Mouse (Mus musculus): Measurements from ENCODE around the gene Pla2g4e.

Pla2g4e gene

DNA sequence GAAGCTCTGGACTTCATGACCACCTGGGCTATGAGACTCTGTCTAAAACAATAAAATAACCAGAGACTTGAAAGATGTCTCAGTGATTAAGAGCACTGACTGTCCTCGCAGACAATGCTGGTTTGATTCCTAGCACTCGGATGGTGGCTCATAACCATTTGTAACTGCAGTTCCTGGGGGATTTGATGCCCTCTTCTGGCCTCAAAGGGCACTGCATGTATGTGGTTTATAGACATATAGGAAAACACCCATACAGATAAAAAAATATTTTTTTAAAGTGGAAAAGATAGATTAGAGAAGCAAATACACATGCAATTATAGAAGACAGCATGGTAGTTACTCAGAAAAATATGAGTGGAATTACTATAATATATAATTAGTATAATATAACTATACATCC is 87.5 kb downstream of the Pla2g4e start:
- no peak for DNase-seq (ENCODE audit: low read depth, low spot score)

DNA sequence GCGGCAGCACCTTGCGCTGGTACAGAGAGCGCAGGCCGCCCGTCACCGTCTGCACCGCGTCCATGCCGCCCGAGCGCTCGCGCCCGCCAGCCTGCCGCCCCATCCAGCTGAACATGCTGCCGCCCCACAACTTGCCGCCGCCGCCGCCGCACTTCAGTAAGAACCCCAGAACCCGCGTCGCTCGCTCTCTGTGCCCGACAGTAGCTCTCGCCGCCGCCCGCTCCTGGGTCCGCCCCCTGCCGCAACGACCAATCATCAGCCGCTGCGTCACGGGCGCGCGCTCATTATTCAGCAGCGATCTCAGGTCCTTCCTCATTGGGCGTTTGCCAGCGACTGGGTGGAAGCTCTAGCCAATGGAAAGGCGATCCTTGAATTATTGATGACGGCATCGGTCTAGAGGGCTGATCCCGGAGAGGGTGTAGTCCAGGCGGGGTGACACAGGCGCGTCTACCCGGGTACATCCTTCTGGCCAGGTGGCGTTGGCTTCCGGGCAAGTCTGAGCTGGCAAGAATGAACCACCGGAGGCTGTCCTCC is 90.7 kb downstream of the Pla2g4e start, which contains the start of gene Ehd4:
Ehd4 (minus strand) TSS at position 246 of the 534 bp plus-strand sequence.
- peak; percentile 99 for DNase-seq (ENCODE audit: low read depth, low spot score)

DNA sequence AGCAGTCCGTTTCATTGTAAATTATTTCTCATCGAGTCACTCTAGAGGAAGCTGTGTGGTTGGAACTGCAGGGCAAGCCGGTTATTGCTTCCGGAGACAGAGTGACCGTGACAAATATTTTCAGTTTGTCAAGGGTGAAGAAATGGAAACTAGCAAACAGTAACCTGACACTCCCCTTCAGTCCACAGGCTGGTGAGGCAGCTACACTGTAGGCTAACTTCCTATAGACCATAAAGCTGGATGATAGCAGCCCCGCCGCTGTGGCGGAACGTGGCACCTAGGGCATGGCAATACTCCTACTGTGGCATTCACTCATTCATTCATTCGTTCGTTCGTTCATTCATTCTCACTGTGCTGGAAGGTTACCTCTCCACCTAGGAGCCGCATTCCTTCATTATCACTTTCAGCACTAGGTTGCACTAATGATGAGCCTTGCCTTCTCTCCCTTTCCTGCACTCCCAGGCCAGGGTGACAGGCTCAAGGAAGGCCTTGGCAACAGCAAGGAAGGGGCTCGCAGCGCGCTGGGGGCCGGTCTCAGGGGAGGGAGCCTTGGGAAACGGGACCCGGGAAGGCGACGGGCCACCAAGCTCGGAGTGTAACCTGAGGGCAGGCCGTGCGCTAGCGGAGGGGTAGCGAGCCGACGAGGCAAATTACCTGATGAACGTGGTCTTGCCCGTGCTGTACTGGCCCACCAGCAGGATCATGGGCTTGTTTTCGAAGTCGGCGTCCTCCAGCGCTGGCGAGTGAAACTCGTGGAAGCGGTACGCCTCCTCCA is 91.4 kb downstream of the Pla2g4e start:
- DNase-seq (ENCODE audit: low read depth, low spot score) = peak; percentile 33

DNA sequence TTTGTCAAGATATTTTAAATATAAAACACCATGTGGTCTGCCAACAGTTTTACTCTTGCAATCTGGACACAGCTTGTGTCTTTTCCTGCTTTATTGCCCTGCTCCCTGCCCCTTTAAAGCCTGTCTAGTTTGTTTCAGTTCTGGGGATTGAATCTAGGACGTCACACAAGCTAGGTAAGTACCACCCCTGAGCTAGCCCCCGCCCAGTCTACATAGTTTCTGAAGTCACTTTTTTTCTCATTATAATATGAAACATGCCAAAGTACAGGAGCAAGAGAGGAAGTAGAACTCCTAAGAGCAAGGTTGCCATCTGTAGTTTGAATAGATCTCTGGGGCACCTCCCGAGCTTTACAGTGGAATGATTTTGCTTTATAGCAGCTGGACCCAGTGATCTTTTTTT is 94.6 kb downstream of the Pla2g4e start:
- no peak for DNase-seq (ENCODE audit: low read depth, low spot score)

DNA sequence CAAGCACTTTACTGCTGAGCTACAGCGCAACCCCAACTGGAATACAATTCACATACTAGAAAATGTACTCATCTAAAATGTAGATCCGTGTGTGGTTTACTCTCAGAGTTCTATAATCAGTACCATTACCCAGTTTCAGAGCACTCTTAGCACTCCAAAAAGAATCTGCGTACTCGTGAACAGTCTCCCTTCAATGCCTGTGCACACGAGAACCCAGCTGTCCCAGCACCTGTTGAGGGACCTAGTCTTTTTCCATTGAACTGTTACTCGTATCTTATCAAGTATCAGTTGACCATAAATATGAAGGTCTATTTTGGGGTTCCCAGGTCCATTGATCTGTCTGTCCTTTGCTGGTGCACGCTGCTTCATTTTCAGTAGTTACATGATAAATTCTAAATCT is 95.5 kb downstream of the Pla2g4e start:
- no peak for DNase-seq (ENCODE audit: low read depth, low spot score)

DNA sequence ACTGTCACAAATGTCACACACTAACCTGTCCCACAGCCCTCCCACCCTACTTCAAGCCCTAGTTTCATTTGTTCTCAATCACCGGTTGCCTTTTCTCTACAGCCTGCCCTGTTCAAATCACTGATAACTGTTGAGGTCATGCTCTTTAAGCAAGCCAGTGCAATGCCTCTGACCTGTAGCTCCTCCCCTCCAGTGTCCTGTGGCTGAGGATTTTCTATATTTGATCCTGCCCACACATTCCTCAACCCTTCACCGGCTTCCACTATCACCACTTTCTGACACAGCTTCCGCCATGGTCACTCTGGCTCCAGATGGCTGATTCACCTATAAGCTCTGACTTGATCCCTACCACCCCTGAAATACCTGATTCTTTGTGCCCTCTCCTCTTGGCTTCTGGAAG is 97.1 kb downstream of the Pla2g4e start:
- no peak for DNase-seq (ENCODE audit: low read depth, low spot score)

DNA sequence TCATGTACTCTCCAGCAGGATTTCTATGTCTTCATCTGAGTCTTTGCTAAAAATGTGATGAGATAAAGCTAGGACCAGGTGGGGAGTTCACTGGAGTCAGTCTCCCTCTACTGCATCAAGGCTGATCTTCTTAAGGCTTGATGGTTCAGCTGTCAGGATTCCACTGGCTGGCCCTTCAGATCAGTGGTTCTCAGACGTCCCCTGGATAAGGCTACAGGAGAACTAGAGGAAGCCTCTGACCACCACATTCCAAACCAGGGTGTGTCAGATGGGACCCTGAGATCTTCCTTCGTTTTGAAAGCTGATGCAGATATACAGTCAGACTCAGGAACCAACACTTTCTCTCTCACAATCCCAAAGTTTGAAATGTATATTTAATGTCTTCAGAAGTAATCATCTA is 97.8 kb downstream of the Pla2g4e start:
- no peak for DNase-seq (ENCODE audit: low read depth, low spot score)

DNA sequence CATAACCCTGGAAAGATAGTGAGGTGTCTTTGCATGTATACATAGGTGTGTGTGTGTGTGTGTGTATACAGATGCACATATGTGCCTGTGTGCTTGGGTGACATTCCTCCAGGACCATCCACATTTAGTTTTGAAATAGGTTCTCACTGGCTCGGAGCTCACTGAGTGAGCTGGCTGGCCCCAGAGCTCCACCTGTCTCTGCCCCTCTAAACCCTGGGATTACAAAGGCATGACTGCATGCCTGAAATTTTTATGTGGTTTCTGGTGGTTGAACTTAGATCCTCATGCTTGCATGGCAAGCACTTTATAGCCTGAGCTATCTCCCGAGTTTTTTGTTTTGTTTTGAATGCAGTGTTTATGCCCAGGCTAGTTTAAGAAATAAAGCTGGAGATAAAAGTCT is 98.6 kb downstream of the Pla2g4e start:
- DNase-seq (ENCODE audit: low read depth, low spot score) = no peak

DNA sequence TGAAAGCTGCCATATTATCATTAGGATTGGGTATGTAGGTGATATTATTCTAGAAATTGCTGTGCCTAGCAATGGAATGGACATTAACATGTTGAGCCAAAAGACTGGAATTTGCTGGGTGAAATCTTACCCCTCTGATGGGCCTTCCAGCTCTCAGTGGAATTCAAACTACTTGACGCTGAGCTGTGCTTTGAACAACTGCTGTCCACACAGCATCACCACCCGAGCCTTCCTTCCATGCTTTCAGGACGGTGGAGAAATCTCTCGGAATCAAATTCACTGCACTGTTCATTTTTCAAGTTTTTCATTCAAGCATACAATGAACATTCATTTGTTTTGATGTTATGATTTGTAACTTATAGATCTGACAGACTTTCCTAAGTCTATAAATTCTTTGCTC is 100.7 kb downstream of the Pla2g4e start:
- no peak for DNase-seq (ENCODE audit: low read depth, low spot score)

DNA sequence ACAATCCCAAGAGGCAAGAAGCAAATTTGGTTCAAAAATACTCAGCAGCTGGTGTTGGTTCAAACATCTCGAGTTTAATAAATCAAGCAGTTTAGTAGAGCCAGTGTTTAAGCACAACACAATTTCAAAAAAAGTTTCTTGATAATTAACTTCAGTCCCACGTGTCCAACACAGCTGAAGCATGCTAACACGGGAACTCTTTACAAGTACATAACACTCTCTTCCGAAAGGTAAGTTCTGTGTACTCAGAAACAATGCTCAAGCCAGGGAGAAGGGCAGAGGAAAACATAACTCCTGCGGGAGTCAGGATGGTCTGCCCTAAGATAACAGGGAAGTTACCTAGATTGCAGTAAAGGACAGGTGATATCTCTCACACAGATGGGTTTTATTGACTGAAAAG is 102.8 kb downstream of the Pla2g4e start:
- no peak for DNase-seq (ENCODE audit: low read depth, low spot score)

DNA sequence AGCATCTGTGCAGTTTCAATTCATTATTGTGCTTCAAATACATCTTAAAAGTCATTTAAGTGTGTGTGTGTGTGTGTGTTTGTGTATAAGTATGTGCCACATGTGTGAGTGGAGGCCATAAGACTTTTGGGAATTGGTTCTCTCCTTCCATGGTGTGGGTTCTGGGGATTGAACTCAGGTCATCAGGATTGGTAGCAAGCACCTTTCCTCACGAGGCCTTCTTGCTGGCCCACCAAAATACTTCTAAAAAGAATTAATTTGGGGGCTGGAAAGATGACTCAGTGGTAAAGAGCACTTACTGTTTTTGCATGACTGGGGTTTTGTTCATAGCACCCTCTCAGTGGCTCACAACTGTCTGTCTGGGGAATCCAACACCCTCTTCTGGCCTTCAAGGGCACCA is 103.5 kb downstream of the Pla2g4e start:
- no peak for DNase-seq (ENCODE audit: low read depth, low spot score)

DNA sequence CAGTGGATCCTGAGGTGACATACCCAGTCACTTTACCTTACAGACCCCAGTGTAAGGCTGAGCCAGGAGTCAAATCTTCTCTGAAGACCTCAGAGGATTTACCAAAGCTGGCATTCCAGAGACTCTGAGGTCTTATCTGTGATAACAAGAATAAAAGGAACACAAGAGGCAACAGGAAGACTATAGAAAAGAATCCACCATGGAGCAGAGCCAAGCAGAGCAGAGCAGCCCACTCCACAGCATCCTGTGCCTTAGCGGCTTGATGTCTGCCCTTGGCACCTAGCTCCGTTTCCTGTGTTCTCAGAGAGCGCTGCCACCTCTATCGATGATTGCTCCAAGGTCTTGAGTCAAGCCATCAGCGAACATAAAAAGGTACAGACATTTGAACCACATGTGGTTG is 104.8 kb downstream of the Pla2g4e start:
- no peak for DNase-seq (ENCODE audit: low read depth, low spot score)

DNA sequence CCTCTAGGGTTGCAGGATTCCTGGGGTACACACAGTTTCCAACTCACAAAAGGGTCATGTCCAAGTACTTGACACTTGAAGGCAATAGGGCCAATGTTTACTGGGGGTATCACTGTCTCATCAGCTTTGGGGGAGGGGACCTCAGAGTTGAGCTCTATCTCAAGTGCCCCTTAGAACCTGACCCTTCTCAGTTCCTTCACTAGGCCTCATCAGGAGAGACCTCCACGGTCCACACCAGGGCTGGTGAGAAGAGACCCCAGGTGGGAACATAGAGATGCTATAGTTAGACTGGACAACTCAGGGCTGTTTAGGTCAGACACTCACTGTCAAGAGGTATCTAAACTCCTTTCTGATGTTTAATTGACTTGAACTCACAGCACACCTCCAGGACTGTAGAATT is 106.0 kb downstream of the Pla2g4e start:
- no peak for DNase-seq (ENCODE audit: low read depth, low spot score)

DNA sequence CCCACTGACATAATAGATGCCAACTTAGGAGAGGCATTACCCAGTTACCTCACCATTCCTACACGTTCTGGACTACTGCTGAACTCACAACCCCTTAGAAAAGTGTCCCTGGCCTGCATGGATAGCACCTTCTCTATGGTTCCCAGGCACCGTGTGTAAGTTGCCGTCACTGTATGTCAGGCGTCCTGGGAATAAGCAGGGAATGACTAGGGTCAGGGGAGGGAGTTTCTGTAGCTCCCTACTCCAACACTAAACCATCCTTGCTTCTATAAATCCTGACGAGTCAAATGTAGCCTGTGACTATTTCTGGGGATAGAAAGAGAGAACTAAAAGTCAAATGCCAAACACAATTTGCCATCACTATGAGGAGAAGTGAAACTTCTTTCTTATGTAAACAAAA is 107.9 kb downstream of the Pla2g4e start:
- no peak for DNase-seq (ENCODE audit: low read depth, low spot score)

DNA sequence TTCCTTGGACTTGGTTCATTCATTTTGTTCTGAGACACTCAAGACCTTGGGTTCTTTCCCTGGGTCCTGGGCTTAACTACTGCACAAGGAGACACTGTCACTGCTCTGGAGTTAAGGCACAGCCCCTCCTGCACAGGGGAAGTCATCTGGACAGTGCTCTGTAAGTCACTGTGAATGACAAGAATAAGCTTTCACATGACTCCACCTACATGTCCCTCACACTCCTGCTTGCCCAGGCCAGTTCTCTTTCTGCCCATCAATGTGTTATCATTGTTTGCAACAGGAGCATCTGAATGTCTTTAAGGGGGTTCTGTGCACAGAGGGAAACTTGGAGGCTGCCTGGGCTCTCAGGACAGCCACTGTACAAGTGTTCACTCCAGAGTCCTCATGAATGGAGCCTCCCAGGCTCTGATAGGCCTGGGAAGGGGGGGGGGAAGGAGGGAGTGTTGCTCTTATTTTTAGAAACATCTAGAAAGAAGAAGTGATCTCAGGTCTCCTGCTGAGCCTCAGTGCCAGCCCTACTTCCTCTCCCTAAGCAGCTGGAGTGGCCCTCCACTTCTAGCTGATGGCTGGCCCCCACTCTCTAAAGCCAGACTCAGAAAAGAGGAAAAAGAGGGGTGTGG is 110.6 kb downstream of the Pla2g4e start:
- no peak for DNase-seq (ENCODE audit: low read depth, low spot score)

DNA sequence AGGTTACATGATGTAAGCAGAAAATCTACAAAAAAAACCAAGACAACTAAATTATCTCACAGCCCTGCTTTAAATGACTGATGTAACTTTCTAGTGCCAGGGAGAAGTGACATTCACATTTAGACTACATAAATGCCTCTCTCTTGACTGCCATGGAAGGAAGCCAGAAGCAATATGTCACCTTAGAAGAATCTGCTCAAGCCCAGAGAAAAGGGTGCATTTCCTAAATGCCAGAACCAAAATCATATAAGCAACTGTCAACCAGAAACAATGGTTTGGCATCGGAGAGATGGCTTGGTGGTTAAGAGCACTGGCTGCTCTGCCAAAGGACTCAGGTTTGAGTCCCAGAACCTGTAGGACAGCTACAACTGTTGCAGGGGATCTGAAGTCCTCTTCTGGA is 113.3 kb downstream of the Pla2g4e start:
- no peak for DNase-seq (ENCODE audit: low read depth, low spot score)

DNA sequence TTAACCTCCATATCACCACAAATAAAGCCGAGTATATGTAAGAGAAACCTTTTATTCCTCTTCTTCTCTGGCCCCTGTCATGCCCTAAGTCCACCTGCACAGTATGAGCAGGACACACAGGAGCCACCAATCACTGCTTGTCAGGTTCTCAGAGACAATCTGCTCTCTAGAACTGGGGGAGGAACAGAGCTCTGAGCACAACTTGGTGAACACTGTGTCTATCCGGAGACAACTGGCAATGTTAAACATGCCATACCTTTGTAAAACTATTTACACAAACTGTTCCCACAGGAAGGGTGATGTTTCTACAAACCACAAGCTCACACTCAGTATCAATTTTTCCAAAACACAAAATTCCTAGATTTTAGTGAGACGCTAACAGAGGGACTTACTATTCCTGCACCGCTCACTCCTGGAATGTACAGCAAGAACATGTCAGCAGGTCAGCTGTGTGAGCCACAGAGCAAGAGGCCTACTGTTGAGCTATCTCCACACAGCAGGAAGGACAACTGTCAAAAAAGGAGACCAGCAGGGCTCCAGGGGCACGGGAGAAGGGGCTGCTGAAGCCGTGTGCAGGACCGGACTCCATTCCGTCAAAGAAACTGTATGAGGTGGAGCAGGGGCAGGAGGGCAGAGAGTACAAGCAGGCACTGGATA is 115.8 kb downstream of the Pla2g4e start:
- no peak for DNase-seq (ENCODE audit: low read depth, low spot score)

DNA sequence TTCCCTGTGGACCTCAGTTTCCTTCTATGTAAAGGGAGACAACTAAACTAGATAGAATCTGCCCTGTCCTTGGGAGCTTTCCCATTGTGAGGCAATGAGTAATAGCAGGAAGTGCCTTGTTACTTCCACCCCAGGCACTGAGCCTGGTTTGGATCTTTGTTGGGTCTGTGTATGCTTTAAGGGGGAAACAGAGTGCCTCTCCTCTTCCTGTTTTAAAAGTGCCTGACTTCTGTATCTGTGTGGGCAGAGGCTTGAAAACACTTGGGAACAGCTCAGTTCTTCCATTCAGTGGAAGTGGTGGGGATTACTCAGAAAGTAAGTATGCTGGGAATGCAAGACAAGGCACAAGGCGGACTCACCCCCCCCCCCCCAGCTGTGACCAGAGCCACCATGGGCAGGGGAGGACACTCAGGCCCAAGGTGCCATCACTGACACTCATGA is 116.5 kb downstream of the Pla2g4e start:
- no peak for DNase-seq (ENCODE audit: low read depth, low spot score)

DNA sequence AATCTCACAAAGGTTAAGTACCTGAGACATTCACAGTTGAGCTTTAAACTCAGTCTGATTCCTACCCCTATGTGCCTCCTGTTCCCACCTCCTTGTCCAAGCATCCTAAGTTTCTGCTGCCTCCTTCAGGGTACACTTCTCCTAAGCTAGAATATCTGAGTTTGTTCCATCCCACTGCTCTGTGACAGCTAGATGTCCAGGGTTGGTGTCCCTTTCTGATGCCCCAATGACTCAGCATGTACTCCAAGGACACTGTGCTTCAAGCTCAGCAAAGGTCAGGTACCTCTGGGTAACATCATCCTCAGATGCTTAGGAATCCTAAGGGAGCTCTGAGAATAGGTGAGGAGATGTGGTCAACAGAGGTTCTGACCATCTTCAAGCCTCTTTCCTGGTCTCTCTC is 117.1 kb downstream of the Pla2g4e start:
- no peak for DNase-seq (ENCODE audit: low read depth, low spot score)

DNA sequence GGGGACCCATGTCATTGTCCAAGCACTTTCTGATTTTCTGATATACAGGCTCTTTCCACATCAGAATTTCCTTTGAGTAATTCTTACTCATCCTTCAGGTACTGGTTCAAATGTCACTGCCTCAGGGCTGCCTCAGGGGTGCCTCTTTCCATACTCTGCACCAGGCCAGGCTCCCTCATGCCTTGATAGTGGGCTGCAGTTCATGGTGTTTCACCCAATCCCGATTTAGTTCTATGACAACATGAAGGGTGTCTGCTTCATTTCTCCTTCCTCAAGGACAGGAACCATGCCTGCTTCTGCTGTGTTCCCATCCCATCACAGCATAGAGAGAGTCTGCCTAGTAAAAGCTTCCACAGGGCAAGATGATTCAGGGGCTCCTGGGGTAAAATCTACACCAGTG is 118.2 kb downstream of the Pla2g4e start:
- no peak for DNase-seq (ENCODE audit: low read depth, low spot score)

DNA sequence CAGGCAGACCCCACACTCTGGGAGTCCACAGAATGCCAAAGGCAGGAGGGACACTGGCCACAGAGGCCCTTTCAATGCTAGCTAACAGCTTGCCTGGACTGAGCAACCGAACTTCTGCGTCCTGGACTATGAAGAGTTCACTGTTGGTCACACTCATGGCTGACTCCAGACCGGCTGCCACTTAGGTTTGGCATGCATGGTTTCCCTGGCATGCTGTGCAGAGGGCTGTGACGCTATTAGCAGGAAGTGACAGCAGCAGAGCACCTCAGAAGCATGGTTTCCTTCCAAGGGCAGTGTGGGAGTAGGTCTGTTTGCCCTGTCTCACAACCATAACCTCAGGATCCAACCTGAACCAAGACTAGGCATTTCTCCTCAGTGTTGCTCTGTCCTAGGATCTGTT is 118.7 kb downstream of the Pla2g4e start:
- DNase-seq (ENCODE audit: low read depth, low spot score) = no peak

DNA sequence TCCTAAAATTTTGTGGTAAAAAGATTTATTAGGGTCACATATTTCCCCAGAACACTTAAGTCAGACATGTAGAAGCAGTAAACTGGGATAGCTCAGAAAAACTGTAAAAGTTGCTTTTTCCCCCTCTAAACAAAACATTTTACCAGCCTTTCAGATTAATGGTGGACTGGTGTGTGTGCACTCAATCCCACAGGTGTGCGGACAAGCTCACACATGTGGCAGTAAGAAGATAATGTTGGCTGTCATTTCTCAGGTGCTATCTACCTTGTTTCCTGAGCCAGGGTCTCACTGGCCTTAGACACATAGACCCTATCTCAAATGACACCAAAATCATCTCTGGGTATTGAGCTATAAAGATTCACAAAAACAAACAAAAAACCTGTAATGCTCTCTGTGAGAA is 119.7 kb downstream of the Pla2g4e start:
- no peak for DNase-seq (ENCODE audit: low read depth, low spot score)

DNA sequence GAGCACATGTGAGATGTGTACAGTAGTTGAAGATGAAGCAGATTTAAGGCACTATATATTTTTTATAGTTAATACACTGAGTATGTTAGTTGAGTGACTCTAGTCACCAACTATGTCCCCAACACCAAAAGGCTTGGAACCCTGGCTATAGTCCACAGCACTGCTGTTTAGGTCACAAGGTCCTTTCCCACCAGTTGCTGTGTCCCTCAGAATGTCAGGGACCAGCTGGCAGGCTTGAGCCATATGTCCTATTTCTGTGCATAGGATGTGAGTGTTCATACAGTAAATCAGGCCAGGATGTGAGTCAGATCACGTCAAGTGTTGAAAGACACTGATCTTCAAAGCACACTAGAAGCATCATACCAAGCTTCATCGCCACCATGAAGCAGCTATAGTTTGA is 120.2 kb downstream of the Pla2g4e start:
- DNase-seq (ENCODE audit: low read depth, low spot score) = no peak
